Mouse (Mus musculus): ENCODE results near the gene Ipo13.

Gene Ipo13

GRCm38 (mm10) chr4:117915489-117916105 is 798 bp upstream of the Ipo13 start:
- in situ Hi-C loops (cut with MboI, MseI): loop anchor here (10.0 kb wide), 1 partner anchor 1411 kb away; the partner anchor contains the start of gene Ipp

- in situ Hi-C loops (cut with MboI, MseI): loop anchor here (10.0 kb wide), 1 partner anchor 1409 kb away; the partner anchor contains the start of gene Ipp
Measured at GRCm38 (mm10) chr4:117914031-117914430, 768 bp downstream of the Ipo13 start.

- in situ Hi-C loops (cut with MboI, MseI): loop anchor here (10.0 kb wide), 1 partner anchor 1409 kb away; the partner anchor contains the start of gene Ipp
Measured at GRCm38 (mm10) chr4:117913421-117913820, 1.4 kb downstream of the Ipo13 start.

- in situ Hi-C loops (cut with MboI, MseI): loop anchor here (10.0 kb wide), 1 partner anchor 1408 kb away; the partner anchor contains the start of gene Ipp
Measured at GRCm38 (mm10) chr4:117912685-117913273, 2.0 kb downstream of the Ipo13 start.

GRCm38 (mm10) chr4:117912131-117912561 is 2.7 kb downstream of the Ipo13 start:
- in situ Hi-C loops (cut with MboI, MseI): loop anchor here (10.0 kb wide), 1 partner anchor 1407 kb away; the partner anchor contains the start of gene Ipp

GRCm38 (mm10) chr4:117908834-117909453 is 5.9 kb downstream of the Ipo13 start:
- in situ Hi-C loops (cut with MboI, MseI): no loop called here

GRCm38 (mm10) chr4:117906196-117906595 is 8.6 kb downstream of the Ipo13 start:
- in situ Hi-C loops (cut with MboI, MseI): no loop called here

- in situ Hi-C loops (cut with MboI, MseI): no loop called here
Measured at GRCm38 (mm10) chr4:117904761-117905160, 10.0 kb downstream of the Ipo13 start.

- in situ Hi-C loops (cut with MboI, MseI): no loop called here
Measured at GRCm38 (mm10) chr4:117904094-117904493, 10.7 kb downstream of the Ipo13 start.

GRCm38 (mm10) chr4:117898111-117898510 is 16.7 kb downstream of the Ipo13 start:
- in situ Hi-C loops (cut with MboI, MseI): no loop called here

GRCm38 (mm10) chr4:117896031-117896430 is 18.8 kb downstream of the Ipo13 start:
- in situ Hi-C loops (cut with MboI, MseI): no loop called here

GRCm38 (mm10) chr4:117895339-117895738 is 19.5 kb downstream of the Ipo13 start:
- in situ Hi-C loops (cut with MboI, MseI): no loop called here

GRCm38 (mm10) chr4:117894601-117895000 is 20.2 kb downstream of the Ipo13 start:
- in situ Hi-C loops (cut with MboI, MseI): no loop called here

GRCm38 (mm10) chr4:117893376-117893775 is 21.4 kb downstream of the Ipo13 start:
- in situ Hi-C loops (cut with MboI, MseI): no loop called here

- in situ Hi-C loops (cut with MboI, MseI): no loop called here
Measured at GRCm38 (mm10) chr4:117891738-117892161, 23.0 kb downstream of the Ipo13 start, which contains the start of gene Dph2. Gene Dph2, minus strand, starts transcription at chr4:117892032.

GRCm38 (mm10) chr4:117890750-117891149 is 24.0 kb downstream of the Ipo13 start:
- in situ Hi-C loops (cut with MboI, MseI): no loop called here

GRCm38 (mm10) chr4:117890031-117890430 is 24.8 kb downstream of the Ipo13 start:
- in situ Hi-C loops (cut with MboI, MseI): no loop called here

- in situ Hi-C loops (cut with MboI, MseI): no loop called here
Measured at GRCm38 (mm10) chr4:117889471-117889870, 25.3 kb downstream of the Ipo13 start.

GRCm38 (mm10) chr4:117887920-117888319 is 26.9 kb downstream of the Ipo13 start:
- in situ Hi-C loops (cut with MboI, MseI): no loop called here

- in situ Hi-C loops (cut with MboI, MseI): no loop called here
Measured at GRCm38 (mm10) chr4:117887133-117887532, 27.7 kb downstream of the Ipo13 start, which contains the start of gene Atp6v0b. Gene Atp6v0b, minus strand, starts transcription at chr4:117887333.

- in situ Hi-C loops (cut with MboI, MseI): no loop called here
Measured at GRCm38 (mm10) chr4:117886644-117887043, 28.2 kb downstream of the Ipo13 start.

- in situ Hi-C loops (cut with MboI, MseI): no loop called here
Measured at GRCm38 (mm10) chr4:117885994-117886393, 28.8 kb downstream of the Ipo13 start.

Data from T-helper 1 cell (primary cell).